Mouse (Mus musculus) lung, postnatal 0 days (tissue): Measurements from ENCODE around the gene Ccdc106. TPM values are rescaled to one million over a fixed set of nuclear protein-coding genes. Genes with fewer than 3 reads are reported as not detected.
"Not testable (repeated sequence)": the region's sequence is repeated elsewhere in the genome, so short reads cannot be mapped to it uniquely, and the experiment has no call there.

Source experiments
- ATAC-seq: fragments of 200-750 bp; cut with Nextera tagmentation; 2 replicates; pipeline ENCODE4 v1.8.0; 2017; ENCODE audit warnings: moderate library complexity
- DNase-seq: peaks from one replicate; pipeline ENCODE4 v3.0.0-alpha.2; 2016; ENCODE audit warnings: low spot score
- H3K27ac ChIP-seq: fragments of 300-500 bp; sonication (generic); 2 replicates; pipeline ENCODE4 v1.5.1; 2014; ENCODE audit warnings: antibody characterized with exemption, mild to moderate bottlenecking, low read length, mixed read lengths
- H3K27me3 ChIP-seq: fragments of 300-500 bp; sonication (generic); replicated peaks from 2 replicates; pipeline ENCODE4 v1.6.1; 2014; ENCODE audit warnings: low read length, mixed read lengths; ENCODE audit not compliant: insufficient read depth
- H3K36me3 ChIP-seq: fragments of 300-500 bp; sonication (generic); 2 replicates; pipeline ENCODE4 v1.6.1; 2014; ENCODE audit warnings: low read length, mixed read lengths; ENCODE audit not compliant: insufficient read depth
- H3K4me1 ChIP-seq: fragments of 300-500 bp; sonication (generic); 2 replicates; pipeline ENCODE4 v1.6.1; 2014; ENCODE audit warnings: antibody characterized with exemption, low read depth, low read length, mixed read lengths; ENCODE audit not compliant: insufficient read depth
- H3K4me2 ChIP-seq: fragments of 300-500 bp; sonication (generic); replicated peaks from 2 replicates; pipeline ENCODE4 v1.6.1; 2014; ENCODE audit warnings: low read depth, mild to moderate bottlenecking, low read length, moderate library complexity, mixed read lengths
- H3K4me3 ChIP-seq: fragments of 300-500 bp; sonication (generic); 2 replicates; pipeline ENCODE4 v1.5.1; 2014; ENCODE audit warnings: low read depth, low read length
- H3K9ac ChIP-seq: fragments of 300-500 bp; sonication (generic); replicated peaks from 2 replicates; pipeline ENCODE4 v1.6.1; 2014; ENCODE audit warnings: low read depth, mild to moderate bottlenecking
- H3K9me3 ChIP-seq: fragments of 300-500 bp; sonication (generic); 2 replicates; pipeline ENCODE4 v1.6.1; 2016; ENCODE audit warnings: low read length, mixed read lengths
- CTCF ChIP-seq: IDR thresholded peaks from 2 replicates; pipeline ENCODE4 v1.5.1; 2016; ENCODE audit warnings: antibody characterized with exemption, mild to moderate bottlenecking
- EP300 ChIP-seq: IDR thresholded peaks from 2 replicates; pipeline ENCODE4 v1.6.1; 2016; ENCODE audit warnings: antibody characterized with exemption, mild to moderate bottlenecking, control low read depth
- WGBS: fragments of 180-500 bp; shearing (Covaris S2); extraction: QIAGEN DNeasy Blood & Tissue Kit; methylation state at CpG from one replicate; pipeline ENCODE4 v1.1.7; 2014; 5-methylcytosine and 5-hydroxymethylcytosine counted together
- polyA plus RNA-seq: library from polyadenylated mRNA; unstranded; fragments of >200 nt; fragmentation: Nextera tagmentation; extraction: Ambion mirVana; gene quantifications from 2 replicates; pipeline ENCODE4 v1.2.1, GENCODE M21; 2015

The Ccdc106 gene
- polyA plus RNA-seq, 1 experiment from 2014 or later: 0.42 TPM

GRCm38 (mm10) chr7:4996934-4997333, 23.4 kb upstream of the Ccdc106 start:
- H3K4me1 ChIP-seq: peaks cover 9% of the 10 kb centered on the region
- no peak for TF ChIP-seq CTCF
- TF ChIP-seq EP300: peak; percentile 94
- H3K4me3 ChIP-seq: no peak overlapping the region
- H3K4me2 ChIP-seq: no peak overlapping the region
- ATAC-seq (peak; percentile 55), DNase-seq (peak; percentile 78)
- H3K9ac ChIP-seq: no peak overlapping the region
- H3K27ac ChIP-seq: peak overlapping the region; percentile 81; the same call in 1 of the 2 replicates
- WGBS: 38% methylated on average over 6 of the region's 8 CpGs
- H3K9me3 ChIP-seq: no peaks in the 10 kb centered on the region
- 0 out of 2 replicates have a peak, but pooled peaks cover 3% of the 10 kb centered on the region for H3K36me3 ChIP-seq
- no peaks in the 10 kb centered on the region for H3K27me3 ChIP-seq

- no peaks in the 10 kb centered on the region for H3K9me3 ChIP-seq
- H3K27me3 ChIP-seq: no peaks in the 10 kb centered on the region
- no peak overlapping the region for H3K27ac ChIP-seq
- H3K4me2 ChIP-seq: no peak overlapping the region
- peak; percentile 37 for DNase-seq
- peak; percentile 64 for TF ChIP-seq CTCF
- TF ChIP-seq EP300: no peak
- WGBS: 55% methylated on average over 2 of the region's 2 CpGs
- H3K9ac ChIP-seq: no peak overlapping the region
- H3K4me3 ChIP-seq: no peak overlapping the region
- no peak for ATAC-seq
- peaks cover 9% of the 10 kb centered on the region for H3K4me1 ChIP-seq
- H3K36me3 ChIP-seq: no peaks in the 10 kb centered on the region
Observed at GRCm38 (mm10) chr7:4999876-5000275, 20.5 kb upstream of the Ccdc106 start.

GRCm38 (mm10) chr7:5002876-5003275, 17.5 kb upstream of the Ccdc106 start:
- not testable (repeated sequence) for H3K27me3 ChIP-seq, H3K36me3 ChIP-seq, H3K4me3 ChIP-seq, H3K9ac ChIP-seq, H3K9me3 ChIP-seq, H3K4me1 ChIP-seq, ATAC-seq, H3K4me2 ChIP-seq, DNase-seq, H3K27ac ChIP-seq
- 69% methylated on average over 8 of the region's 8 CpGs for WGBS

- DNase-seq: no peak
- 95% methylated on average over 26 of the region's 26 CpGs for WGBS
- no peak overlapping the region for H3K27ac ChIP-seq
- H3K4me3 ChIP-seq: no peak overlapping the region
- H3K4me1 ChIP-seq: no peaks in the 10 kb centered on the region
- no peak overlapping the region for H3K9ac ChIP-seq
- ATAC-seq: no peak
- H3K36me3 ChIP-seq: peaks cover 33% of the 10 kb centered on the region
- no peak for TF ChIP-seq EP300
- peak; percentile 10; the same call in 1 of the 2 replicates for TF ChIP-seq CTCF
- H3K27me3 ChIP-seq: no peaks in the 10 kb centered on the region
- no peaks in the 10 kb centered on the region for H3K9me3 ChIP-seq
- H3K4me2 ChIP-seq: no peak overlapping the region
Observed at GRCm38 (mm10) chr7:5008229-5008628, 12.1 kb upstream of the Ccdc106 start.

- peak; percentile 80 for DNase-seq
- no peak for ATAC-seq
- Histone ChIP-seq H3K27me3 (no peaks in the 10 kb centered on the region), H3K9ac (no peak overlapping the region), H3K36me3 (peaks cover 30% of the 10 kb centered on the region), H3K4me1 (no peaks in the 10 kb centered on the region), H3K9me3 (no peaks in the 10 kb centered on the region), H3K4me3 (no peak overlapping the region), H3K4me2 (no peak overlapping the region; the same call in 1 of the 2 replicates), H3K27ac (peak overlapping the region; percentile 40; the same call in 1 of the 2 replicates)
- 80% methylated on average over 27 of the region's 27 CpGs for WGBS
- TF ChIP-seq CTCF (no peak), EP300 (no peak)
Observed at GRCm38 (mm10) chr7:5012681-5013513, 7.5 kb upstream of the Ccdc106 start.

- ATAC-seq (peak; percentile 79), DNase-seq (peak; percentile 97)
- no peaks in the 10 kb centered on the region for H3K9me3 ChIP-seq
- 1% methylated on average over 42 of the region's 42 CpGs for WGBS
- peak within 1 kb of the TSS; percentile 68 for H3K4me2 ChIP-seq
- H3K36me3 ChIP-seq: peaks cover 14% of the 10 kb centered on the region
- no peaks in the 10 kb centered on the region for H3K27me3 ChIP-seq
- TF ChIP-seq CTCF (no peak), EP300 (0 out of 2 replicates have a peak, but pooled peaks have one; percentile 8)
- peak within 1 kb of the TSS; percentile 69 for H3K9ac ChIP-seq
- peak within 1 kb of the TSS; percentile 61 for H3K4me3 ChIP-seq
- H3K27ac ChIP-seq: peak within 1 kb of the TSS; percentile 97
- H3K4me1 ChIP-seq: no peaks in the 10 kb centered on the region
Observed at GRCm38 (mm10) chr7:5014251-5015117, 5.9 kb upstream of the Ccdc106 start, which contains the start of the genes Zfp524 and Fiz1. TSS of gene Zfp524 (plus strand) at chr7:5014415. TSS of gene Fiz1 (minus strand) at chr7:5014697.
